Mouse (Mus musculus) hindbrain, embryonic 14.5 days (tissue): ENCODE results near the gene Rnf150. TPM values are rescaled to one million over a fixed set of nuclear protein-coding genes. Genes with fewer than 3 reads are reported as not detected.

Source experiments
- ATAC-seq: fragments of 200-750 bp; cut with Nextera tagmentation; 2 replicates; pipeline ENCODE4 v1.8.0; 2017; ENCODE audit warnings: moderate number of reproducible peaks, mild to moderate bottlenecking, moderate TSS enrichment, moderate library complexity; ENCODE audit not compliant: low FRiP score
- DNase-seq: peaks from one replicate; pipeline ENCODE4 v3.0.0-alpha.2; 2015; ENCODE audit warnings: low spot score
- H3K27ac ChIP-seq: fragments of 300-500 bp; sonication (generic); 2 replicates; pipeline ENCODE4 v1.5.1; 2014; ENCODE audit warnings: mild to moderate bottlenecking, moderate library complexity
- H3K27me3 ChIP-seq: fragments of 300-500 bp; sonication (generic); 2 replicates; pipeline ENCODE4 v1.6.1; 2014; ENCODE audit warnings: mild to moderate bottlenecking, low read length, mixed read lengths; ENCODE audit not compliant: control insufficient read depth, insufficient read depth
- H3K36me3 ChIP-seq: fragments of 300-500 bp; sonication (generic); replicated peaks from 2 replicates; pipeline ENCODE4 v1.6.1; 2014; ENCODE audit not compliant: control insufficient read depth, insufficient read depth
- H3K4me1 ChIP-seq: fragments of 300-500 bp; sonication (generic); replicated peaks from 2 replicates; pipeline ENCODE4 v1.6.1; 2014; ENCODE audit warnings: antibody characterized with exemption, low read length, mixed read lengths; ENCODE audit not compliant: control insufficient read depth, insufficient read depth
- H3K4me2 ChIP-seq: fragments of 300-500 bp; sonication (generic); replicated peaks from 2 replicates; pipeline ENCODE4 v1.6.1; 2014; ENCODE audit warnings: mild to moderate bottlenecking, moderate library complexity
- H3K4me3 ChIP-seq: fragments of 300-500 bp; sonication (generic); replicated peaks from 2 replicates; pipeline ENCODE4 v1.5.1; 2014; ENCODE audit warnings: mild to moderate bottlenecking, low read length
- H3K9ac ChIP-seq: fragments of 300-500 bp; sonication (generic); 2 replicates; pipeline ENCODE4 v1.6.1; 2014
- H3K9me3 ChIP-seq: fragments of 300-500 bp; sonication (generic); 2 replicates; pipeline ENCODE4 v1.6.1; 2016; ENCODE audit warnings: low read length; ENCODE audit not compliant: control insufficient read depth
- WGBS: fragments of 180-500 bp; shearing (Covaris S2); extraction: QIAGEN DNeasy Blood & Tissue Kit; methylation state at CpG from one replicate; pipeline ENCODE4 v1.1.7; 2014; 5-methylcytosine and 5-hydroxymethylcytosine counted together
- polyA plus RNA-seq: library from polyadenylated mRNA; unstranded; fragments of >200 nt; fragmentation: Nextera tagmentation; extraction: Ambion mirVana; gene quantifications from 2 replicates; pipeline ENCODE4 v1.2.1, GENCODE M21; 2014

Gene Rnf150
- 2.3 and 2.4 TPM in 2 replicates for polyA plus RNA-seq

- WGBS: under 1% methylated on average over 39 of the region's 39 CpGs
- Histone ChIP-seq H3K4me3 (peak within 1 kb of the TSS; percentile 87), H3K9me3 (no peaks in the 10 kb centered on the region), H3K4me2 (peak within 1 kb of the TSS; percentile 84), H3K27me3 (no peaks in the 10 kb centered on the region), H3K9ac (peak within 1 kb of the TSS; percentile 95), H3K36me3 (no peaks in the 10 kb centered on the region), H3K4me1 (peaks cover 17% of the 10 kb centered on the region), H3K27ac (peak within 1 kb of the TSS; percentile 94)
- ATAC-seq (peak; percentile 91), DNase-seq (peak; percentile 90)
These were observed at the start of gene Rnf150 for GRCm38 (mm10) chr8:82863041-82863744. TSS of gene Rnf150 (plus strand) at chr8:82863356.

- H3K9ac ChIP-seq: no peak overlapping the region
- no peaks in the 10 kb centered on the region for H3K27me3 ChIP-seq
- H3K36me3 ChIP-seq: no peaks in the 10 kb centered on the region
- H3K9me3 ChIP-seq: no peaks in the 10 kb centered on the region
- no peaks in the 10 kb centered on the region for H3K4me1 ChIP-seq
- WGBS: 64% methylated on average over 11 of the region's 11 CpGs
- no peak overlapping the region for H3K4me3 ChIP-seq
- H3K27ac ChIP-seq: no peak overlapping the region
- no peak overlapping the region for H3K4me2 ChIP-seq
- DNase-seq: no peak
- ATAC-seq: no peak
These were observed 36.8 kb upstream of the Rnf150 start for GRCm38 (mm10) chr8:82826135-82827046.

- Histone ChIP-seq H3K4me1 (no peaks in the 10 kb centered on the region), H3K36me3 (no peaks in the 10 kb centered on the region), H3K9me3 (no peaks in the 10 kb centered on the region), H3K27ac (no peak overlapping the region), H3K9ac (no peak overlapping the region), H3K4me3 (no peak overlapping the region), H3K4me2 (no peak overlapping the region), H3K27me3 (no peaks in the 10 kb centered on the region)
- 86% methylated on average over 3 of the region's 3 CpGs for WGBS
- ATAC-seq: no peak
- no peak for DNase-seq
These were observed 22.7 kb upstream of the Rnf150 start for GRCm38 (mm10) chr8:82840415-82840814.

- H3K9me3 ChIP-seq: no peaks in the 10 kb centered on the region
- H3K36me3 ChIP-seq: no peaks in the 10 kb centered on the region
- DNase-seq: no peak
- no peak overlapping the region for H3K9ac ChIP-seq
- no peaks in the 10 kb centered on the region for H3K4me1 ChIP-seq
- no peak for ATAC-seq
- no peak overlapping the region for H3K4me3 ChIP-seq
- WGBS: 71% methylated on average over 1 of the region's 1 CpGs
- no peak overlapping the region for H3K4me2 ChIP-seq
- H3K27ac ChIP-seq: no peak overlapping the region
- no peaks in the 10 kb centered on the region for H3K27me3 ChIP-seq
These were observed 22.2 kb upstream of the Rnf150 start for GRCm38 (mm10) chr8:82840963-82841362.

- H3K36me3 ChIP-seq: no peaks in the 10 kb centered on the region
- ATAC-seq (no peak), DNase-seq (peak; percentile 67)
- no peak overlapping the region for H3K4me2 ChIP-seq
- H3K4me1 ChIP-seq: no peaks in the 10 kb centered on the region
- no peak overlapping the region for H3K9ac ChIP-seq
- H3K27ac ChIP-seq: no peak overlapping the region
- H3K4me3 ChIP-seq: no peak overlapping the region
- no peaks in the 10 kb centered on the region for H3K9me3 ChIP-seq
- H3K27me3 ChIP-seq: no peaks in the 10 kb centered on the region
- 64% methylated on average over 6 of the region's 6 CpGs for WGBS
These were observed 21.5 kb upstream of the Rnf150 start for GRCm38 (mm10) chr8:82841520-82842142.

- 39% methylated on average over 1 of the region's 1 CpGs for WGBS
These were observed 19.5 kb upstream of the Rnf150 start for GRCm38 (mm10) chr8:82843697-82844096.

GRCm38 (mm10) chr8:82844413-82844812 lies 18.7 kb upstream of the Rnf150 start:
- H3K9me3 ChIP-seq: no peaks in the 10 kb centered on the region
- H3K9ac ChIP-seq: no peak overlapping the region
- ATAC-seq: no peak
- H3K36me3 ChIP-seq: no peaks in the 10 kb centered on the region
- 42% methylated on average over 1 of the region's 1 CpGs for WGBS
- DNase-seq: no peak
- H3K4me2 ChIP-seq: no peak overlapping the region
- H3K27ac ChIP-seq: no peak overlapping the region
- H3K4me1 ChIP-seq: no peaks in the 10 kb centered on the region
- no peaks in the 10 kb centered on the region for H3K27me3 ChIP-seq
- no peak overlapping the region for H3K4me3 ChIP-seq

More at GRCm38 (mm10) chr8:82843697-82844096, 19.5 kb upstream of the Rnf150 start:
- Histone ChIP-seq H3K27ac (no peak overlapping the region), H3K9me3 (no peaks in the 10 kb centered on the region), H3K4me3 (no peak overlapping the region), H3K4me1 (no peaks in the 10 kb centered on the region), H3K4me2 (no peak overlapping the region), H3K27me3 (no peaks in the 10 kb centered on the region), H3K9ac (no peak overlapping the region), H3K36me3 (no peaks in the 10 kb centered on the region)
- ATAC-seq (no peak), DNase-seq (no peak)

GRCm38 (mm10) chr8:82846098-82846497 lies 17.1 kb upstream of the Rnf150 start:
- WGBS: 84% methylated on average over 2 of the region's 2 CpGs
- Histone ChIP-seq H3K4me2 (no peak overlapping the region), H3K4me1 (no peaks in the 10 kb centered on the region), H3K9ac (no peak overlapping the region), H3K36me3 (no peaks in the 10 kb centered on the region), H3K9me3 (no peaks in the 10 kb centered on the region), H3K27ac (no peak overlapping the region), H3K27me3 (no peaks in the 10 kb centered on the region), H3K4me3 (no peak overlapping the region)
- ATAC-seq (no peak), DNase-seq (no peak)

GRCm38 (mm10) chr8:82846730-82847129 lies 16.4 kb upstream of the Rnf150 start:
- Histone ChIP-seq H3K9me3 (no peaks in the 10 kb centered on the region), H3K4me1 (no peaks in the 10 kb centered on the region), H3K36me3 (no peaks in the 10 kb centered on the region), H3K27ac (no peak overlapping the region), H3K9ac (no peak overlapping the region), H3K27me3 (no peaks in the 10 kb centered on the region), H3K4me3 (no peak overlapping the region), H3K4me2 (no peak overlapping the region)
- DNase-seq (no peak), ATAC-seq (no peak)
- 78% methylated on average over 4 of the region's 4 CpGs for WGBS
